In the genomic region with DNA sequence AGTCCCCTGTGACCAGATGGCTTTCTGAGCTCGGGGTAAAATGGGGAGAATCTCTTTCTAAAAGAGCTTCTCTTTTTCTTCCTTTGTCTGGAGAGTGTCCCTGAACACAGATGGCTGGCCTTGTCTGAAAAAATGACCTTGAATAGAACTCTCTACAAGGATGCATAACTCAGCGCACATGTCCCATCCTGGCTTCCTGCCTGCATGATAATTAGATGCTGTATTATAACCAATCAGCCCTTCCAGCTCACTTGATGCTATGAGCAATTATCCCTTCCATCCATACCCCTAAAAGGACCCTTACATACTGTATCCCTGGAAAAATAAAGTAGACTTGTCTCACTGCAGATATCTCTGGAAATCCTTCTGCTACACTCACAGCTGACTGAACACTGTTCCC, we compare ENCODE assay signal across 22 mouse cellular contexts.
DNase-seq lines count a peak whose midpoint lies in the region; ATAC-seq and TF ChIP-seq lines count a peak whose summit lies in the region.
"Had no signal": no experiment of that assay in that cellular context is flagged by ENCODE, and none has a peak within 500 bp of the region (broad histone marks: within the 10 kb centered on the region; RNA-seq: fewer than 3 reads in every experiment).

No protein-coding gene starts in this region.

- no peak overlapping the region for H3K9ac ChIP-seq in hindbrain, postnatal 0 days (replicated peaks; ENCODE audit: low read length)
- H3K9ac ChIP-seq in forebrain, embryonic 14.5 days (ENCODE audit: low read length) = no peak overlapping the region
- H3K9ac ChIP-seq: limb, embryonic 15.5 days; liver, embryonic 14.5 days; lung, embryonic 14.5 days had no signal

- no peaks in the 10 kb centered on the region for H3K9me3 ChIP-seq in hindbrain, postnatal 0 days (ENCODE audit: low read length)
- no peaks in the 10 kb centered on the region for H3K9me3 ChIP-seq in hindbrain, embryonic 10.5 days
- H3K9me3 ChIP-seq in forebrain, embryonic 14.5 days (replicated peaks; ENCODE audit: control insufficient read depth, low read length) = no peaks in the 10 kb centered on the region
- H3K9me3 ChIP-seq: limb, embryonic 15.5 days; megakaryocyte, embryonic 14.5 days had no signal

- no peak overlapping the region for H3K4me3 ChIP-seq in hindbrain, postnatal 0 days (ENCODE audit: low read length)
- no peak overlapping the region for H3K4me3 ChIP-seq in hindbrain, embryonic 10.5 days
- no peak overlapping the region for H3K4me3 ChIP-seq in forebrain, embryonic 14.5 days (ENCODE audit: low read depth, low read length)
- H3K4me3 ChIP-seq: gastrocnemius, adult 2 months; limb, embryonic 15.5 days; megakaryocyte, embryonic 14.5 days had no signal

- H3K4me2 ChIP-seq in hindbrain, postnatal 0 days (ENCODE audit: low read depth, low read length) = no peak overlapping the region
- no peak overlapping the region for H3K4me2 ChIP-seq in forebrain, embryonic 14.5 days (ENCODE audit: low read length)
- H3K4me2 ChIP-seq: heart, embryonic 11.5 days; limb, embryonic 15.5 days; lung, embryonic 14.5 days had no signal

- no peaks in the 10 kb centered on the region for H3K27me3 ChIP-seq in hindbrain, postnatal 0 days (ENCODE audit: insufficient read depth, low read length)
- H3K27me3 ChIP-seq in hindbrain, embryonic 10.5 days (ENCODE audit: insufficient read depth, poor library complexity, severe bottlenecking) = peaks cover 40% of the 10 kb centered on the region
- 0 out of 2 replicates have a peak, but pooled peaks cover under 1% of the 10 kb centered on the region for H3K27me3 ChIP-seq in forebrain, embryonic 14.5 days (replicated peaks; ENCODE audit: control insufficient read depth, insufficient read depth, low read length)
- H3K27me3 ChIP-seq: limb, embryonic 15.5 days; megakaryocyte, embryonic 14.5 days had no signal

- TF ChIP-seq CTCF in hindbrain, postnatal 0 days (IDR thresholded peaks at IDR 0.05; ENCODE audit: low read depth) = no peak

- no peaks in the 10 kb centered on the region for H3K4me1 ChIP-seq in hindbrain, postnatal 0 days (ENCODE audit: insufficient read depth, low read length)
- 0 out of 2 replicates have a peak, but pooled peaks cover 4% of the 10 kb centered on the region for H3K4me1 ChIP-seq in hindbrain, embryonic 10.5 days (replicated peaks)
- peaks cover 4% of the 10 kb centered on the region; the same call in 1 of the 2 replicates for H3K4me1 ChIP-seq in forebrain, embryonic 14.5 days (ENCODE audit: control insufficient read depth, insufficient read depth, low read length)
- H3K4me1 ChIP-seq: limb, embryonic 15.5 days; megakaryocyte, embryonic 14.5 days had no signal

- H3K27ac ChIP-seq in hindbrain, postnatal 0 days = no peak overlapping the region
- H3K27ac ChIP-seq in hindbrain, embryonic 10.5 days = no peak overlapping the region
- no peak overlapping the region for H3K27ac ChIP-seq in forebrain, embryonic 14.5 days (ENCODE audit: low read depth, low read length)
- H3K27ac ChIP-seq: gastrocnemius, adult 2 months; limb, embryonic 15.5 days; liver, embryonic 14.5 days had no signal

- ATAC-seq in hindbrain, postnatal 0 days = peak; percentile 66; the same call in 1 of the 2 replicates
- ATAC-seq in forebrain, embryonic 14.5 days = peak; percentile 51
- ATAC-seq: CD4-positive, CD25-positive, alpha-beta regulatory T cell, adult 4 months; hindbrain, embryonic 16.5 days; intestine, embryonic 16.5 days had no signal

- 37% methylated on average over 2 of the region's 2 CpGs for WGBS in hindbrain, postnatal 0 days
- WGBS in hindbrain, embryonic 10.5 days = 74% methylated on average over 2 of the region's 2 CpGs
- 34% methylated on average over 2 of the region's 2 CpGs for WGBS in forebrain, embryonic 14.5 days

- DNase-seq in adrenal gland, postnatal 10 days = peak; percentile 10
- no peak for DNase-seq in adrenal gland, postnatal 25 days
- DNase-seq in hindbrain, postnatal 0 days (ENCODE audit: low spot score) = peak; percentile 41
- DNase-seq in hindbrain, embryonic 10.5 days (ENCODE audit: low spot score) = no peak
- DNase-seq in Muller cell, postnatal 12 days (ENCODE audit: inconsistent ontology term) = peak; percentile 47
- DNase-seq in forebrain, embryonic 14.5 days (ENCODE audit: low spot score) = peak; percentile 60
- DNase-seq in thymus, postnatal 10 days (ENCODE audit: low spot score in 2 of 2) = no peak
- DNase-seq: cerebellum, adult 9-10 months; gastrocnemius, adult 2 months; kidney, adult 9 months; kidney, postnatal 14 days; left cerebral cortex, postnatal 4 days; lung, embryonic 14.5 days; lung, postnatal 36 days; thymus, postnatal 14 days had no signal

- H3K36me3 ChIP-seq in hindbrain, postnatal 0 days (ENCODE audit: insufficient read depth, low read length) = no peaks in the 10 kb centered on the region
- no peaks in the 10 kb centered on the region for H3K36me3 ChIP-seq in hindbrain, embryonic 10.5 days
- no peaks in the 10 kb centered on the region for H3K36me3 ChIP-seq in forebrain, embryonic 14.5 days (ENCODE audit: control insufficient read depth, insufficient read depth, low read length)
- H3K36me3 ChIP-seq: limb, embryonic 15.5 days had no signal

Comparison
In these comparisons a context has a peak if more than half of its experiments do, and no peak if none do; other contexts are left out.
1. DNase-seq: peak in adrenal gland, postnatal 10 days (single experiment), hindbrain, postnatal 0 days (single experiment), Muller cell, postnatal 12 days (single experiment) and forebrain, embryonic 14.5 days (single experiment); none in adrenal gland, postnatal 25 days (single experiment), hindbrain, embryonic 10.5 days (single experiment) and thymus, postnatal 10 days (0 of 2).